Mouse (Mus musculus) heart, postnatal 0 days (tissue): ENCODE results near the gene Ackr2.

Source experiments
- CTCF ChIP-seq: IDR thresholded peaks from 2 replicates; pipeline ENCODE4 v1.5.1; 2016; ENCODE audit warnings: antibody characterized with exemption, control low read depth, low read depth
- EP300 ChIP-seq: IDR thresholded peaks from 2 replicates; pipeline ENCODE4 v1.6.1; 2016; ENCODE audit warnings: antibody characterized with exemption, low read depth

DNA sequence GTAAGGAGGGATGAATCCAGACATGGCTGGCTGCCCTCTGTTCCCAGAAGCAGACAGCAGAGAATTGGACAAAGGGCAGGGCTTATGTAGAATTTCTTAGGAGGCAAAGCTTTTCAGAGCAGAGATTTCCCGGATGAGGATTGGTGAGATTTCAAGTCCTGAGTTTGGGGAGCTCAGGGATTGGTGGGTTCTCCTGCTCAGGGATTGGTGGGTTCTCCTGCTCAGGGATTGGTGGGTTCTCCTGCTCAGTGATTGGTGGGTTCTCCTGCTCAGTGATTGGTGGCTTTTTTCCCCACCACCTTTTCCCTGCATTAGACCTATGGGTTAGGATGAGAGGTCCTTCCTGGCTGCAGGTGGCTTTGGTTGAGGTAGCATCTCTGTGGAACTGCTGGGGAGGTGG is 38.8 kb downstream of the Ackr2 start:
- no peak for TF ChIP-seq CTCF
- no peak for TF ChIP-seq EP300
